Mouse (Mus musculus): ENCODE results near the gene Rcan2.

GRCm38 (mm10) chr17:43953535-43953918 is 152.4 kb downstream of the Rcan2 start:
- TF ChIP-seq POLR2A (IDR thresholded peaks at IDR 0.05; ENCODE audit: borderline replicate concordance, extremely low read depth, insufficient read depth, insufficient read length, poor library complexity, severe bottlenecking) (no peak), CTCF (IDR thresholded peaks at IDR 0.05; ENCODE audit: borderline replicate concordance, extremely low read depth, insufficient read depth, insufficient read length) (no peak)
